Mouse (Mus musculus): ENCODE data around the gene Gm5148.

GRCm38 (mm10) chr3:37705436-37705835, 18.9 kb downstream of the Gm5148 start:
- no peak for TF ChIP-seq CTCF (IDR thresholded peaks at IDR 0.05; ENCODE audit: control insufficient read depth, insufficient read depth, insufficient replicate concordance, low read depth, low read length)
- TF ChIP-seq POLR2A (IDR thresholded peaks at IDR 0.05; ENCODE audit: control insufficient read depth, low read depth, low read length) = no peak

All from testis, adult 2 months (tissue).